Mouse (Mus musculus) neural tube, embryonic 11.5 days (tissue): ENCODE results near the gene Spry1. TPM values are rescaled to one million over a fixed set of nuclear protein-coding genes. Genes with fewer than 3 reads are reported as not detected.

Experiments used
- ATAC-seq: fragments of 200-750 bp; cut with Nextera tagmentation; 2 replicates; pipeline ENCODE4 v1.8.0; 2017; ENCODE audit warnings: moderate number of reproducible peaks, mild to moderate bottlenecking, moderate TSS enrichment, moderate library complexity; ENCODE audit not compliant: insufficient read depth, low FRiP score, low TSS enrichment
- DNase-seq: peaks from one replicate; pipeline ENCODE4 v3.0.0-alpha.2; 2015; ENCODE audit warnings: low spot score
- H3K27ac ChIP-seq: fragments of 300-500 bp; sonication (generic); 2 replicates; pipeline ENCODE4 v1.5.1; 2014; ENCODE audit warnings: low read depth, mild to moderate bottlenecking, low read length
- H3K27me3 ChIP-seq: fragments of 300-500 bp; sonication (generic); 2 replicates; pipeline ENCODE4 v1.6.1; 2014; ENCODE audit warnings: mild to moderate bottlenecking, low read length, mixed read lengths; ENCODE audit not compliant: control insufficient read depth, insufficient read depth
- H3K36me3 ChIP-seq: fragments of 300-500 bp; sonication (generic); 2 replicates; pipeline ENCODE4 v1.6.1; 2014; ENCODE audit warnings: mild to moderate bottlenecking, low read length, moderate library complexity, mixed read lengths; ENCODE audit not compliant: control insufficient read depth, insufficient read depth
- H3K4me1 ChIP-seq: fragments of 300-500 bp; sonication (generic); 2 replicates; pipeline ENCODE4 v1.6.1; 2014; ENCODE audit warnings: low read length, mixed read lengths; ENCODE audit not compliant: control insufficient read depth, insufficient read depth
- H3K4me2 ChIP-seq: fragments of 300-500 bp; sonication (generic); 2 replicates; pipeline ENCODE4 v1.6.1; 2014; ENCODE audit warnings: low read depth, mild to moderate bottlenecking, moderate library complexity
- H3K4me3 ChIP-seq: fragments of 300-500 bp; sonication (generic); 2 replicates; pipeline ENCODE4 v1.5.1; 2014; ENCODE audit warnings: low read depth, low read length
- H3K9ac ChIP-seq: fragments of 300-500 bp; sonication (generic); 2 replicates; pipeline ENCODE4 v1.6.1; 2014; ENCODE audit warnings: mild to moderate bottlenecking, low read length
- H3K9me3 ChIP-seq: fragments of 300-500 bp; sonication (generic); 2 replicates; pipeline ENCODE4 v1.6.1; 2016; ENCODE audit warnings: low read length; ENCODE audit not compliant: control insufficient read depth
- WGBS: fragments of 180-500 bp; shearing (Covaris S2); extraction: QIAGEN DNeasy Blood & Tissue Kit; methylation state at CpG from one replicate; pipeline ENCODE4 v1.1.7; 2014; 5-methylcytosine and 5-hydroxymethylcytosine counted together
- polyA plus RNA-seq: library from polyadenylated mRNA; unstranded; fragments of >200 nt; fragmentation: Nextera tagmentation; extraction: Ambion mirVana; gene quantifications from 2 replicates; pipeline ENCODE4 v1.2.1, GENCODE M21; 2014

Spry1 gene
- polyA plus RNA-seq, 1 experiment from 2014 or later: 8.1 TPM

GRCm38 (mm10) chr3:37692945-37693344, 53.2 kb downstream of the Spry1 start:
- H3K9me3 ChIP-seq: no peaks in the 10 kb centered on the region
- no peak overlapping the region for H3K4me2 ChIP-seq
- no peaks in the 10 kb centered on the region for H3K27me3 ChIP-seq
- 87% methylated on average over 4 of the region's 4 CpGs for WGBS
- no peak for ATAC-seq
- no peak overlapping the region for H3K9ac ChIP-seq
- no peak overlapping the region for H3K4me3 ChIP-seq
- H3K27ac ChIP-seq: no peak overlapping the region
- DNase-seq: no peak
- H3K36me3 ChIP-seq: no peaks in the 10 kb centered on the region
- peaks cover 4% of the 10 kb centered on the region; the same call in 1 of the 2 replicates for H3K4me1 ChIP-seq

GRCm38 (mm10) chr3:37693552-37693951, 53.8 kb downstream of the Spry1 start:
- no peak overlapping the region for H3K4me2 ChIP-seq
- H3K9me3 ChIP-seq: no peaks in the 10 kb centered on the region
- H3K4me3 ChIP-seq: no peak overlapping the region
- H3K27ac ChIP-seq: no peak overlapping the region
- DNase-seq: no peak
- WGBS: 87% methylated on average over 8 of the region's 8 CpGs
- ATAC-seq: no peak
- H3K9ac ChIP-seq: no peak overlapping the region
- no peaks in the 10 kb centered on the region for H3K36me3 ChIP-seq
- no peaks in the 10 kb centered on the region for H3K27me3 ChIP-seq
- H3K4me1 ChIP-seq: peaks cover 4% of the 10 kb centered on the region; the same call in 1 of the 2 replicates

Other genes starting within 250 kb of the Spry1 start
- gene Spata5, start 220.1 kb upstream of the Spry1 start, polyA plus RNA-seq: 36.6 and 40.6 TPM in 2 replicates
- 3.7 and 3.8 TPM in 2 replicates for gene Nudt6, start 219.7 kb upstream of the Spry1 start, polyA plus RNA-seq
- 3.2 TPM in 2 replicates for gene Gm5148, start 84.5 kb downstream of the Spry1 start, polyA plus RNA-seq